Mouse (Mus musculus) liver, embryonic 14.5 days (tissue): ENCODE measurements around the gene Cpne4.

Source experiments
- CTCF ChIP-seq: IDR thresholded peaks from 2 replicates; pipeline ENCODE4 v1.5.1; 2016; ENCODE audit warnings: antibody characterized with exemption, low read depth, control low read depth
- EP300 ChIP-seq: IDR thresholded peaks from 2 replicates; pipeline ENCODE4 v1.6.1; 2016; ENCODE audit warnings: antibody characterized with exemption, low read depth

DNA sequence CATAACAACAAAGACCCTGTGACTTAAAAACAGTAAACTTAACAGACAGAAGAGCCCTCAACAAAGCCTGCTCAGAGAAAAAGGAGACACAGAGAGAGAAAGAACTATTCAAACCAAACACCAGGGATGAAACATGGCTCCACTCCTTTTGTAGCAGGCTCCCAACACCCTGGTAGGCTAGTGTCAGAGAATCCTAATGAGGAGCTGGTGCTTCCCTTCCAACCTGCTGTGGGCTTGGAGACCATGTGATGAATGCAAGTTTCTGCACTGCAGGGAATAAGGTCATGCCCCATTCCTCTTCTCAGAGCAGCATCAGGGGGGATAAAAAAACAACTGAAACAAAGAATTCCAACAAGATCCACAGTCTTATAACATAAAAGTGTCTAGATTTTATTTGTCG is 290.8 kb downstream of the Cpne4 start:
- TF ChIP-seq CTCF, result no peak
- TF ChIP-seq EP300, result no peak
